Mouse (Mus musculus): ENCODE measurements around the gene Tcf19. TPM values are rescaled to one million over a fixed set of nuclear protein-coding genes. Genes with fewer than 3 reads are reported as not detected.

Gene Tcf19
- polyA plus RNA-seq, 2 experiments, result 30.0 to 46.2 TPM

- DNase-seq (ENCODE audit: low read depth in 3 of 3, low spot score in 3 of 3) (no peak), ATAC-seq (ENCODE audit: insufficient read depth) (no peak)
- no peak overlapping the region for H3K4me3 ChIP-seq (ENCODE audit: insufficient read depth in 1 of 2, low read depth in 2 of 2, low read length in 2 of 2)
- WGBS (ENCODE audit: insufficient replicate concordance), result 49% methylated on average over 15 of the region's 15 CpGs
- H3K9me3 ChIP-seq (ENCODE audit: control insufficient read depth, low read length), result no peaks in the 10 kb centered on the region
- H3K4me2 ChIP-seq (ENCODE audit: low read depth), result no peak overlapping the region
- H3K27ac ChIP-seq, result no peak overlapping the region
- H3K36me3 ChIP-seq (replicated peaks; ENCODE audit: control insufficient read depth, insufficient read depth, low read depth), result no peaks in the 10 kb centered on the region
- no peak for TF ChIP-seq EP300 (IDR thresholded peaks at IDR 0.05; ENCODE audit: low read depth)
- no peak for TF ChIP-seq CTCF (IDR thresholded peaks at IDR 0.05; ENCODE audit: low read depth)
- no peaks in the 10 kb centered on the region for H3K4me1 ChIP-seq (replicated peaks; ENCODE audit: control insufficient read depth in 2 of 2, insufficient read depth in 2 of 2, low read length in 1 of 2)
- no peak overlapping the region for H3K9ac ChIP-seq (replicated peaks)
- H3K27me3 ChIP-seq (ENCODE audit: control insufficient read depth, insufficient read depth, low read length), result no peaks in the 10 kb centered on the region
Measured at GRCm38 (mm10) chr17:35549437-35550142, 33.0 kb upstream of the Tcf19 start.

- TF ChIP-seq CTCF (IDR thresholded peaks at IDR 0.05; ENCODE audit: low read depth) (no peak), EP300 (IDR thresholded peaks at IDR 0.05; ENCODE audit: low read depth) (no peak)
- H3K9ac ChIP-seq (replicated peaks), result no peak overlapping the region
- H3K27ac ChIP-seq, result no peak overlapping the region
- 13% methylated on average over 5 of the region's 5 CpGs for WGBS (ENCODE audit: insufficient replicate concordance)
- H3K36me3 ChIP-seq (replicated peaks; ENCODE audit: control insufficient read depth, insufficient read depth, low read depth), result no peaks in the 10 kb centered on the region
- ATAC-seq (ENCODE audit: insufficient read depth) (no peak), DNase-seq (ENCODE audit: low read depth in 3 of 3, low spot score in 3 of 3) (no peak)
- no peak overlapping the region for H3K4me3 ChIP-seq (ENCODE audit: insufficient read depth in 1 of 2, low read depth in 2 of 2, low read length in 2 of 2)
- no peak overlapping the region for H3K4me2 ChIP-seq (ENCODE audit: low read depth)
- H3K4me1 ChIP-seq (replicated peaks; ENCODE audit: control insufficient read depth in 2 of 2, insufficient read depth in 2 of 2, low read length in 1 of 2), result no peaks in the 10 kb centered on the region
- no peaks in the 10 kb centered on the region for H3K9me3 ChIP-seq (ENCODE audit: control insufficient read depth, low read length)
- no peaks in the 10 kb centered on the region for H3K27me3 ChIP-seq (ENCODE audit: control insufficient read depth, insufficient read depth, low read length)
Measured at GRCm38 (mm10) chr17:35548636-35549035, 32.0 kb upstream of the Tcf19 start.

GRCm38 (mm10) chr17:35547465-35547864, 30.8 kb upstream of the Tcf19 start:
- H3K27me3 ChIP-seq (ENCODE audit: control insufficient read depth, insufficient read depth, low read length), result no peaks in the 10 kb centered on the region; the same call in 1 of the 2 replicates
- H3K9ac ChIP-seq (replicated peaks), result no peak overlapping the region
- H3K4me2 ChIP-seq (ENCODE audit: low read depth), result no peak overlapping the region
- no peak for ATAC-seq (ENCODE audit: insufficient read depth)
- no peak overlapping the region for H3K27ac ChIP-seq
- 45% methylated on average over 2 of the region's 2 CpGs for WGBS (ENCODE audit: insufficient replicate concordance)
- DNase-seq (ENCODE audit: low read depth in 3 of 3, low spot score in 3 of 3), result no peak
- H3K9me3 ChIP-seq (ENCODE audit: control insufficient read depth, low read length), result no peaks in the 10 kb centered on the region
- no peak overlapping the region for H3K4me3 ChIP-seq (ENCODE audit: insufficient read depth in 1 of 2, low read depth in 2 of 2, low read length in 2 of 2)
- no peaks in the 10 kb centered on the region for H3K36me3 ChIP-seq (replicated peaks; ENCODE audit: control insufficient read depth, insufficient read depth, low read depth)
- TF ChIP-seq CTCF (IDR thresholded peaks at IDR 0.05; ENCODE audit: low read depth), result no peak
- TF ChIP-seq EP300 (IDR thresholded peaks at IDR 0.05; ENCODE audit: low read depth), result no peak
- H3K4me1 ChIP-seq (replicated peaks; ENCODE audit: control insufficient read depth in 2 of 2, insufficient read depth in 2 of 2, low read length in 1 of 2), result no peaks in the 10 kb centered on the region

GRCm38 (mm10) chr17:35544680-35545079, 28.1 kb upstream of the Tcf19 start:
- ATAC-seq (ENCODE audit: insufficient read depth), result no peak
- 29% methylated on average over 6 of the region's 6 CpGs for WGBS (ENCODE audit: insufficient replicate concordance)
- Histone ChIP-seq H3K4me2 (ENCODE audit: low read depth) (no peak overlapping the region), H3K27ac (no peak overlapping the region), H3K9me3 (ENCODE audit: control insufficient read depth, low read length) (no peaks in the 10 kb centered on the region), H3K4me3 (ENCODE audit: insufficient read depth in 1 of 2, low read depth in 2 of 2, low read length in 2 of 2) (no peak overlapping the region), H3K9ac (replicated peaks) (no peak overlapping the region), H3K27me3 (ENCODE audit: control insufficient read depth, insufficient read depth, low read length) (no peaks in the 10 kb centered on the region; the same call in 1 of the 2 replicates), H3K36me3 (replicated peaks; ENCODE audit: control insufficient read depth, insufficient read depth, low read depth) (no peaks in the 10 kb centered on the region), H3K4me1 (replicated peaks; ENCODE audit: control insufficient read depth in 2 of 2, insufficient read depth in 2 of 2, low read length in 1 of 2) (no peaks in the 10 kb centered on the region)
- no peak for TF ChIP-seq EP300 (IDR thresholded peaks at IDR 0.05; ENCODE audit: low read depth)
- peak; percentile 87 for TF ChIP-seq CTCF (IDR thresholded peaks at IDR 0.05; ENCODE audit: low read depth)
- DNase-seq (ENCODE audit: low read depth in 3 of 3, low spot score in 3 of 3), result no peak

- DNase-seq (ENCODE audit: low read depth in 3 of 3, low spot score in 3 of 3) (no peak), ATAC-seq (ENCODE audit: insufficient read depth) (no peak)
- no peak overlapping the region for H3K4me2 ChIP-seq (ENCODE audit: low read depth)
- no peak overlapping the region for H3K4me3 ChIP-seq (ENCODE audit: insufficient read depth in 1 of 2, low read depth in 2 of 2, low read length in 2 of 2)
- H3K4me1 ChIP-seq (replicated peaks; ENCODE audit: control insufficient read depth in 2 of 2, insufficient read depth in 2 of 2, low read length in 1 of 2), result no peaks in the 10 kb centered on the region
- no peak overlapping the region for H3K9ac ChIP-seq (replicated peaks)
- H3K36me3 ChIP-seq (replicated peaks; ENCODE audit: control insufficient read depth, insufficient read depth, low read depth), result no peaks in the 10 kb centered on the region
- no peaks in the 10 kb centered on the region for H3K9me3 ChIP-seq (ENCODE audit: control insufficient read depth, low read length)
- TF ChIP-seq CTCF (IDR thresholded peaks at IDR 0.05; ENCODE audit: low read depth), result no peak
- no peak for TF ChIP-seq EP300 (IDR thresholded peaks at IDR 0.05; ENCODE audit: low read depth)
- no peak overlapping the region for H3K27ac ChIP-seq
- WGBS (ENCODE audit: insufficient replicate concordance), result 47% methylated on average over 6 of the region's 6 CpGs
- no peaks in the 10 kb centered on the region; the same call in 1 of the 2 replicates for H3K27me3 ChIP-seq (ENCODE audit: control insufficient read depth, insufficient read depth, low read length)
Measured at GRCm38 (mm10) chr17:35544001-35544400, 27.4 kb upstream of the Tcf19 start.

All from liver, embryonic 14.5 days (tissue).